Mouse (Mus musculus): ENCODE results near the gene Hoxb8.

Gene Hoxb8

GRCm38 (mm10) chr11:96297968-96298635 lies 16.4 kb downstream of the Hoxb8 start:
- no peak for DNase-seq (ENCODE audit: low read depth in 2 of 2, low spot score in 2 of 2)

- no peak for DNase-seq (ENCODE audit: low read depth in 2 of 2, low spot score in 2 of 2)
Observed at GRCm38 (mm10) chr11:96298895-96299667, 17.4 kb downstream of the Hoxb8 start.

GRCm38 (mm10) chr11:96299781-96300180 lies 18.1 kb downstream of the Hoxb8 start:
- DNase-seq (ENCODE audit: low read depth in 2 of 2, low spot score in 2 of 2) = no peak

- no peak for DNase-seq (ENCODE audit: low read depth in 2 of 2, low spot score in 2 of 2)
Observed at GRCm38 (mm10) chr11:96300354-96301063, 18.8 kb downstream of the Hoxb8 start.

GRCm38 (mm10) chr11:96301064-96301431 lies 19.3 kb downstream of the Hoxb8 start:
- DNase-seq (ENCODE audit: low read depth in 2 of 2, low spot score in 2 of 2) = no peak

GRCm38 (mm10) chr11:96301837-96302236 lies 20.1 kb downstream of the Hoxb8 start:
- DNase-seq (ENCODE audit: low read depth in 2 of 2, low spot score in 2 of 2) = no peak

- DNase-seq (ENCODE audit: low read depth in 2 of 2, low spot score in 2 of 2) = no peak
Observed at GRCm38 (mm10) chr11:96302381-96303150, 20.9 kb downstream of the Hoxb8 start.

GRCm38 (mm10) chr11:96303151-96304099 lies 21.7 kb downstream of the Hoxb8 start, which contains the start of gene Hoxb5:
TSS of gene Hoxb5 (plus strand) at chr11:96303336.
- peak; percentile 57 to 81 for DNase-seq (ENCODE audit: low read depth in 2 of 2, low spot score in 2 of 2)

GRCm38 (mm10) chr11:96304381-96305195 lies 22.9 kb downstream of the Hoxb8 start:
- no peak for DNase-seq (ENCODE audit: low read depth in 2 of 2, low spot score in 2 of 2)

GRCm38 (mm10) chr11:96305505-96306182 lies 23.9 kb downstream of the Hoxb8 start:
- DNase-seq (ENCODE audit: low read depth in 2 of 2, low spot score in 2 of 2) = no peak

GRCm38 (mm10) chr11:96306183-96306907 lies 24.6 kb downstream of the Hoxb8 start:
- DNase-seq (ENCODE audit: low read depth in 2 of 2, low spot score in 2 of 2) = no peak

GRCm38 (mm10) chr11:96306908-96307269 lies 25.2 kb downstream of the Hoxb8 start:
- no peak for DNase-seq (ENCODE audit: low read depth in 2 of 2, low spot score in 2 of 2)

- no peak for DNase-seq (ENCODE audit: low read depth in 2 of 2, low spot score in 2 of 2)
Observed at GRCm38 (mm10) chr11:96308763-96309162, 27.1 kb downstream of the Hoxb8 start.

GRCm38 (mm10) chr11:96309288-96309687 lies 27.6 kb downstream of the Hoxb8 start:
- no peak for DNase-seq (ENCODE audit: low read depth in 2 of 2, low spot score in 2 of 2)

- DNase-seq (ENCODE audit: low read depth in 2 of 2, low spot score in 2 of 2) = no peak
Observed at GRCm38 (mm10) chr11:96310183-96310938, 28.7 kb downstream of the Hoxb8 start.

GRCm38 (mm10) chr11:96311097-96311496 lies 29.4 kb downstream of the Hoxb8 start:
- no peak for DNase-seq (ENCODE audit: low read depth in 2 of 2, low spot score in 2 of 2)

All from CD8-positive naive resting alpha-beta T cell, adult 2 months (primary cell).